Comparison of ENCODE assay signal across 13 mouse cellular contexts in the genomic region with DNA sequence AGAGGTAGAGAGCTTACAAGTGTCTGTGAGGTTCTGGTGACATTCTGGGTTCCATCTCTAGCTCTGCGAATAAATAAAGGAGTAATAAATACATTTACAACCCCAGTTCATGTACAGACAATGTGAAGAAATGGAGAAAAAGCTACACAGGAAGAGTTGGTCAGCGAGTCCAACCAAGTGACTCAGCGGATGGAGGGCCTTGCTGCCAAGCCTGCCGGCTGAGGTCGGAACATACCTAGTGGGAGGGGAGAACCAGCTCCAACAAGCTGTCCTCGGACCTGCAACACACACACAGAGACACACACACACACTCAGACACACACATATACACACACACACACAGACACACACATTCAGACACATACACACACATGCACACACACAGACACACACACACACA. TPM values are rescaled to one million over a fixed set of nuclear protein-coding genes. Genes with fewer than 3 reads are reported as not detected.
"Had no signal": no experiment of that assay in that cellular context is flagged by ENCODE, and none has a peak within 500 bp of the region (broad histone marks: within the 10 kb centered on the region; RNA-seq: fewer than 3 reads in every experiment).

No protein-coding gene starts in this region.

- H3K27ac ChIP-seq: kidney, postnatal 0 days; left cerebral cortex, adult 2 months; liver, embryonic 14.5 days; macrophage; midbrain, embryonic 13.5 days had no signal

- ATAC-seq: liver, postnatal 0 days; lung, postnatal 0 days; midbrain, embryonic 13.5 days had no signal

- H3K36me3 ChIP-seq: midbrain, embryonic 13.5 days had no signal

- H3K4me2 ChIP-seq: lung, embryonic 14.5 days; midbrain, embryonic 13.5 days had no signal

- DNase-seq: kidney, postnatal 25 days; layer of hippocampus, postnatal 36 days; liver, postnatal 0 days; lung, embryonic 14.5 days; thymus, adult 18-20 months; thymus, postnatal 36 days had no signal

- H3K27me3 ChIP-seq: midbrain, embryonic 13.5 days had no signal

- H3K9me3 ChIP-seq: midbrain, embryonic 13.5 days had no signal

- H3K4me3 ChIP-seq: left cerebral cortex, adult 2 months; midbrain, embryonic 13.5 days had no signal

- H3K9ac ChIP-seq: liver, embryonic 14.5 days; liver, postnatal 0 days; lung, embryonic 14.5 days; midbrain, embryonic 13.5 days had no signal

- H3K4me1 ChIP-seq: midbrain, embryonic 13.5 days had no signal

RNA-seq across cellular contexts. Expression of gene Foxf1, which starts 55.1 kb away (rescaled TPM):
- total RNA-seq: megakaryocyte, adult 5-6 weeks had no signal
